Mouse (Mus musculus) CH12.LX (cell line): ENCODE measurements around the gene Gmnn. TPM values are rescaled to one million over a fixed set of nuclear protein-coding genes. Genes with fewer than 3 reads are reported as not detected.

Experiments used
- DNase-seq: peaks from one replicate; pipeline ENCODE4 v3.0.0-alpha.2; 2013; ENCODE audit errors: extremely low read depth
- H3K27ac ChIP-seq: 2 replicates; pipeline ENCODE4 v1.5.1; 2012; ENCODE audit warnings: low read depth, mild to moderate bottlenecking, control low read depth, moderate library complexity; ENCODE audit not compliant: insufficient read depth
- H3K27me3 ChIP-seq: replicated peaks from 2 replicates; pipeline ENCODE3; 2012; ENCODE audit warnings: inconsistent platforms
- H3K36me3 ChIP-seq, 2 experiments: replicated peaks in 1 of 2; 2 replicates each; pipeline versions ENCODE3 to v1.6.1; 2012; ENCODE audit warnings: inconsistent platforms in 1 of 2, low read length in 1 of 2, mild to moderate bottlenecking in 1 of 2, mixed read lengths in 1 of 2, moderate library complexity in 1 of 2; ENCODE audit not compliant: control insufficient read depth in 1 of 2, insufficient read depth in 1 of 2
- H3K4me1 ChIP-seq, 2 experiments: 2 replicates each; pipeline ENCODE4 v1.6.1; 2012; ENCODE audit warnings: inconsistent platforms in 1 of 2, moderate library complexity in 1 of 2; ENCODE audit not compliant: insufficient read depth in 2 of 2, control insufficient read depth in 1 of 2
- H3K4me2 ChIP-seq: 2 replicates; pipeline ENCODE4 v1.6.1; 2012; ENCODE audit warnings: low read depth, mild to moderate bottlenecking, control low read depth; ENCODE audit not compliant: poor library complexity, insufficient read depth, severe bottlenecking
- H3K4me3 ChIP-seq, 3 experiments: fragments of 150-350 bp in 1 of 3; sonication (generic) in 1 of 3; replicated peaks in 1 of 3; 2 replicates each; pipeline versions ENCODE3 to v1.5.1; 2011 to 2012; ENCODE audit warnings: low read depth in 2 of 3, low read length in 2 of 3, mild to moderate bottlenecking in 2 of 3, moderate library complexity in 2 of 3, control low read depth in 1 of 3, improper control_type of control experiment in 1 of 3, inconsistent platforms in 1 of 3, mixed read lengths in 1 of 3; ENCODE audit not compliant: poor library complexity in 1 of 3
- H3K79me2 ChIP-seq: replicated peaks from 2 replicates; pipeline ENCODE4 v1.6.1; 2012; ENCODE audit warnings: mild to moderate bottlenecking, moderate library complexity; ENCODE audit not compliant: control insufficient read depth, poor library complexity, insufficient read depth, severe bottlenecking; ENCODE audit errors: extremely low read depth
- H3K9ac ChIP-seq: 2 replicates; pipeline ENCODE4 v1.6.1; 2012; ENCODE audit warnings: low read depth, mild to moderate bottlenecking, control low read depth, moderate library complexity; ENCODE audit not compliant: insufficient read depth
- H3K9me3 ChIP-seq: replicated peaks from 2 replicates; pipeline ENCODE3; 2012; ENCODE audit warnings: low read length, inconsistent platforms, mixed read lengths
- BHLHE40 ChIP-seq: IDR thresholded peaks from 2 replicates; pipeline ENCODE4 v1.6.1; 2011; ENCODE audit warnings: mild to moderate bottlenecking, low read depth, low read length, improper control_type of control experiment
- CHD1 ChIP-seq: IDR thresholded peaks from 2 replicates; pipeline ENCODE4 v1.6.1; 2012; ENCODE audit warnings: low read depth, low read length, improper control_type of control experiment, inconsistent platforms
- CHD2 ChIP-seq: IDR thresholded peaks from 2 replicates; pipeline ENCODE4 v1.6.1; 2011; ENCODE audit warnings: low read length, improper control_type of control experiment
- CTCF ChIP-seq, 2 experiments: IDR thresholded peaks in 1 of 2; conservative IDR thresholded peaks in 1 of 2; 2 replicates each; pipeline ENCODE4 v1.5.1; 2011 to 2012; ENCODE audit warnings: low read depth in 2 of 2, low read length in 2 of 2, improper control_type of control experiment in 1 of 2, inconsistent platforms in 1 of 2, mild to moderate bottlenecking in 1 of 2, moderate library complexity in 1 of 2
- E2F4 ChIP-seq: IDR thresholded peaks from 2 replicates; pipeline ENCODE4 v1.6.1; 2011; ENCODE audit warnings: low read depth, low read length, improper control_type of control experiment; ENCODE audit not compliant: insufficient replicate concordance
- ELF1 ChIP-seq: IDR thresholded peaks from 2 replicates; pipeline ENCODE4 v1.6.1; 2014; ENCODE audit warnings: low read depth, mild to moderate bottlenecking, inconsistent platforms, low read length, improper control_type of control experiment
- EP300 ChIP-seq: IDR thresholded peaks from 2 replicates; pipeline ENCODE4 v1.6.1; 2011; ENCODE audit warnings: low read length, improper control_type of control experiment
- HCFC1 ChIP-seq: IDR thresholded peaks from 2 replicates; pipeline ENCODE4 v1.6.1; 2012; ENCODE audit warnings: low read depth, mild to moderate bottlenecking, inconsistent platforms, low read length, improper control_type of control experiment
- IRF4 ChIP-seq: IDR thresholded peaks from 2 replicates; pipeline ENCODE4 v1.6.1; 2014; ENCODE audit warnings: low read depth, mild to moderate bottlenecking, inconsistent platforms, low read length, improper control_type of control experiment
- JUN ChIP-seq: IDR thresholded peaks from 2 replicates; pipeline ENCODE4 v1.6.1; 2011; ENCODE audit warnings: low read depth, mild to moderate bottlenecking, low read length, improper control_type of control experiment, moderate library complexity; ENCODE audit not compliant: insufficient read depth
- JUND ChIP-seq: conservative IDR thresholded peaks from 2 replicates; pipeline ENCODE4 v1.6.1; 2011; ENCODE audit warnings: low read depth, low read length, improper control_type of control experiment
- KAT2A ChIP-seq: IDR thresholded peaks from 2 replicates; pipeline ENCODE4 v1.6.1; 2012; ENCODE audit warnings: low read length, improper control_type of control experiment, inconsistent platforms; ENCODE audit not compliant: insufficient replicate concordance
- MAX ChIP-seq: IDR thresholded peaks from 2 replicates; pipeline ENCODE4 v1.6.1; 2011; ENCODE audit warnings: low read length, improper control_type of control experiment
- MAZ ChIP-seq: IDR thresholded peaks from 2 replicates; pipeline ENCODE4 v1.6.1; 2012; ENCODE audit warnings: low read depth, mild to moderate bottlenecking, inconsistent platforms, low read length, improper control_type of control experiment, moderate library complexity
- MXI1 ChIP-seq: IDR thresholded peaks from 2 replicates; pipeline ENCODE4 v1.6.1; 2011; ENCODE audit warnings: mild to moderate bottlenecking, low read depth, low read length, improper control_type of control experiment
- NELFE ChIP-seq: IDR thresholded peaks from 2 replicates; pipeline ENCODE4 v1.6.1; 2011; ENCODE audit warnings: low read depth, low read length, improper control_type of control experiment
- NRF1 ChIP-seq: IDR thresholded peaks from 2 replicates; pipeline ENCODE4 v1.6.1; 2014; ENCODE audit warnings: low read depth, mild to moderate bottlenecking, inconsistent platforms, low read length, improper control_type of control experiment, moderate library complexity
- POLR2A ChIP-seq: IDR thresholded peaks from 2 replicates; pipeline ENCODE4 v1.6.1; 2011; ENCODE audit warnings: low read depth, mild to moderate bottlenecking, improper control_type of control experiment, low read length
- POLR2AphosphoS2 ChIP-seq: IDR thresholded peaks from 2 replicates; pipeline ENCODE4 v1.6.1; 2011; ENCODE audit warnings: low read depth, low read length, improper control_type of control experiment
- RCOR1 ChIP-seq: conservative IDR thresholded peaks from 2 replicates; pipeline ENCODE4 v1.6.1; 2012; ENCODE audit warnings: low read depth, mild to moderate bottlenecking, inconsistent platforms, low read length, improper control_type of control experiment
- SIN3A ChIP-seq: IDR thresholded peaks from 2 replicates; pipeline ENCODE4 v1.6.1; 2012; ENCODE audit warnings: low read length, improper control_type of control experiment, inconsistent platforms
- SMC3 ChIP-seq: IDR thresholded peaks from 2 replicates; pipeline ENCODE4 v1.6.1; 2011; ENCODE audit warnings: low read depth, low read length, improper control_type of control experiment
- TBP ChIP-seq: conservative IDR thresholded peaks from 2 replicates; pipeline ENCODE4 v1.6.1; 2011; ENCODE audit warnings: low read depth, low read length, improper control_type of control experiment
- TCF12 ChIP-seq: IDR thresholded peaks from 2 replicates; pipeline ENCODE4 v1.6.1; 2014; ENCODE audit warnings: low read depth, mild to moderate bottlenecking, inconsistent platforms, low read length, improper control_type of control experiment
- USF1 ChIP-seq: IDR thresholded peaks from 2 replicates; pipeline ENCODE4 v1.6.1; 2014; ENCODE audit warnings: low read depth, mild to moderate bottlenecking, inconsistent platforms, low read length, improper control_type of control experiment
- ZKSCAN1 ChIP-seq: IDR thresholded peaks from 2 replicates; pipeline ENCODE4 v1.6.1; 2012; ENCODE audit warnings: low read depth, inconsistent platforms, low read length, improper control_type of control experiment, borderline replicate concordance
- ZMIZ1 ChIP-seq: IDR thresholded peaks from 2 replicates; pipeline ENCODE4 v1.6.1; 2012; ENCODE audit warnings: low read depth, mild to moderate bottlenecking, inconsistent platforms, low read length, improper control_type of control experiment
- dilution Hi-C: fragments of 300-500 bp; cut with MboI; formaldehyde crosslinking; loops from 2 replicates; pipeline ENCODE4 v1.14.3; 2020; ENCODE audit warnings: low sequenced_read_pairs; ENCODE audit not compliant: extremely low pct_unique_long_range_greater_than_20kb, extremely low pct_ligation_motif_present
- in situ Hi-C: fragments of 300-500 bp; cut with MboI; formaldehyde crosslinking; loops from 3 replicates; pipeline ENCODE4 v1.14.3; 2019; ENCODE audit warnings: low sequenced_read_pairs, low pct_ligation_motif_present, low pct_unique_long_range_greater_than_20kb, mixed read lengths
- polyA plus RNA-seq: library from polyadenylated mRNA; unstranded; fragments of >175 nt; gene quantifications from 2 replicates; pipeline ENCODE4 v1.2.1, GENCODE M21; 2012; ENCODE audit warnings: low read depth; ENCODE audit not compliant: insufficient read length
- total RNA-seq, 2 experiments: library from RNA; depleted of rRNA; stranded (reverse); fragments of 300-350 nt in 1 of 2; fragments of >200 nt in 1 of 2; gene quantifications; 2 replicates each; pipeline ENCODE4 v1.2.3; 2012 to 2014

Gmnn gene
- total RNA-seq (2012; rRNA removed) (117 and 138 TPM in 2 replicates), total RNA-seq (2014; rRNA removed) (166 and 191 TPM in 2 replicates), polyA plus RNA-seq (164 and 166 TPM in 2 replicates)

DNA sequence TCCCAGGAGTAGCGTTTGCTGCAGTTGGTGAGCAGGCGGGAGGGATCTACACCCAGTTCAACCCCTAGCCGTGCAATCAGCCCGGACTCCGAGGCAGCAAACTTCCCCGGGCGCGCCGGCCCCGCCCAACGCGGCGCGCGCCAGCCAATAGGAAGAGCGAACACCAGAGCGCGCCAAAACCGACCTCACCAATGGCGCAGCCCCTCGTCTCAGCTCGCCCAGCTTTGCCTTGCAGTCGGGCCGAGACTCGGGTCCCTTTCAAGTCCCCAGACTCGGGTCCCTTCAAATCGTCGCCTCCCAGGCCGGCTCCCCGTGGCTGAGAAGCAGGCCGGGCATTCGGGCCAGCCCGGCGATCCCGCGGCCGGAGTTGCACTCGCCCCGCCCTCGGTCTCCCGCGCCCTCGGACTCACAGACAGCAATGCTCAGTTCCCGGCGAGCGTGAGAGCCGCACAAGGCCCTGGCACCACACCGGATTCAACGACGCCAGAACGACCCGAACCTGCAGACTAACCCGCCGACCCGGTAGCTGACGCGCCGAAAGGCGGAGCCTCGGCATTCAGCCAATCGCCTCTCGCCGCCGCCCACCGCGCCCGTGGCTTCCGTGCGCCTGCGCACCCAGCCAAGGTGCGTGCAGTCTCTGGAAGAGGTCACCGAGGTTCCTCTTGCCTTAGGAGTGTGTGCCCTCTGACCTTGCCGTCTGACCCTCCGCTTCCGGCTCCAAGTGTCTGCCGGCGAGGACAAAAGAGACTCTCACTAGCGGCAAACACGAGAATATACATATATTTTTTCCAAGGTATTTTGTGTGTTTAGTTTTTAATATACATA lies at the start of gene Gmnn:
TSS of gene Gmnn (minus strand) at position 521 of the 825 bp plus-strand sequence.
- Histone ChIP-seq H3K4me2 (peak within 1 kb of the TSS; percentile 86), H3K27me3 (no peaks in the 10 kb centered on the region), H3K4me1 (peaks cover 7 to 30% of the 10 kb centered on the region in 2 experiments), H3K79me2 (peaks cover 35% of the 10 kb centered on the region), H3K4me3 (peak within 1 kb of the TSS; percentile 74 to 97 (median 93)), H3K9me3 (no peaks in the 10 kb centered on the region), H3K36me3 (peaks cover 16 to 33% of the 10 kb centered on the region in 2 experiments)
- dilution Hi-C loops (no loop called here), in situ Hi-C loops (no loop called here)
- peak; percentile 92 for DNase-seq
- TF ChIP-seq SMC3: peak; percentile 27
- peak; percentile 61; the same call in 1 of the 2 replicates for TF ChIP-seq MAZ
- peak; percentile 76; the same call in 1 of the 2 replicates for TF ChIP-seq ZMIZ1
- no peak for TF ChIP-seq ZKSCAN1
- TF ChIP-seq ELF1: peak; percentile 77
- TF ChIP-seq CTCF (conservative IDR thresholded peaks at IDR 0.05 in 1 of 2, IDR thresholded peaks at IDR 0.05 in 1 of 2; ENCODE audit: low read depth in 2 of 2, low read length in 2 of 2): no peak
- peak; percentile 87 for TF ChIP-seq POLR2A
- TF ChIP-seq JUN: no peak
- TF ChIP-seq MXI1: peak; percentile 54; the same call in 1 of the 2 replicates
- TF ChIP-seq POLR2AphosphoS2: peak; percentile 56
- TF ChIP-seq MAX: peak; percentile 25; the same call in 1 of the 2 replicates
- TF ChIP-seq CHD2: peak; percentile 58; the same call in 1 of the 2 replicates
- no peak for TF ChIP-seq EP300
- peak; percentile 74 for TF ChIP-seq HCFC1
- TF ChIP-seq KAT2A: peak; percentile 37; the same call in 1 of the 2 replicates
- TF ChIP-seq TBP: 0 out of 2 replicates have a peak, but pooled peaks have one; percentile 57
- peak; percentile 97 for TF ChIP-seq E2F4
- no peak for TF ChIP-seq BHLHE40
- no peak for TF ChIP-seq USF1
- TF ChIP-seq NELFE: peak; percentile 69
- 0 out of 2 replicates have a peak, but pooled peaks have one; percentile 4 for TF ChIP-seq IRF4
- TF ChIP-seq TCF12: peak; percentile 72
- TF ChIP-seq JUND: no peak
- no peak for TF ChIP-seq RCOR1
- 0 out of 2 replicates have a peak, but pooled peaks have one; percentile 21 for TF ChIP-seq CHD1
- TF ChIP-seq SIN3A: peak; percentile 79
- TF ChIP-seq NRF1: peak; percentile 99
- TF ChIP-seq, all 38 proteins: peak for 19
- peak within 1 kb of the TSS; percentile 81 for H3K27ac ChIP-seq
- H3K9ac ChIP-seq: peak within 1 kb of the TSS; percentile 77
